Mouse (Mus musculus) embryonic fibroblast, embryonic 13.5 days (primary cell): ENCODE measurements at regions not wholly inside any gene's neighbourhood (a gene's known extent, or its start where the extent isn't known, plus 50 kb on each side); places are given as distances from the start of the nearest gene placed in this dataset.

Experiments
- CTCF ChIP-seq: IDR thresholded peaks from 2 replicates; pipeline ENCODE4 v1.5.1; 2011; ENCODE audit warnings: mild to moderate bottlenecking, control low read depth, low read length, moderate library complexity, borderline replicate concordance; ENCODE audit not compliant: insufficient read depth
- POLR2A ChIP-seq: IDR thresholded peaks from 2 replicates; pipeline ENCODE4 v1.6.1; 2011; ENCODE audit warnings: low read depth, mild to moderate bottlenecking, control low read depth, low read length, moderate library complexity

DNA sequence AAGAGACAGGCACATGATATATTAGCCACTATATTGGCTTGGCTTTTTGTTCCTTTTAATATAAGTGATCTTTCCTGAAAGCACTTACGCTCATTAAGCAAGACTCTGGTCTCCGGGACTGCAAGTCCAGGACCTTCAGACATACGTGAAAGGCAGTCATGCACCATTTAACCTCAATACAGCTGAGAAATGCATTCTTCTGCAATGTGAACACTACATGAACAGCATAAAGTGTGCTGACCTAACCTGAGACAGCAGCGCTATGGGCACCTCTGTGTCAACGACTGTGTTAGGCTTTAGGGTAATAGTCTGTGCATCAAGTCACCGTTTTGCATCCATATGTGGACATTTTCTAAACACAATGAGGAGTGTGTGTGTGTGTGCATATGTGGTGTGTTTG lies 137.3 kb downstream of the Gm11146 start:
- TF ChIP-seq CTCF (no peak), POLR2A (no peak)
